Comparison of ENCODE assay signal across 11 mouse cellular contexts in genomic region chr5:133889841-133890240, GRCm38 (mm10).
A peak's percentile ranks its signal among the peaks of the same experiment; 100 is the strongest.
DNase-seq lines count a peak whose midpoint lies in the region; ATAC-seq and TF ChIP-seq lines count a peak whose summit lies in the region.
"Had no signal": no experiment of that assay in that cellular context is flagged by ENCODE, and none has a peak within 500 bp of the region (broad histone marks: within the 10 kb centered on the region; RNA-seq: fewer than 3 reads in every experiment).

No protein-coding gene starts in this region.

- WGBS in kidney, adult 2 months = 69% methylated on average over 8 of the region's 8 CpGs

- H3K4me1 ChIP-seq in kidney, adult 2 months (ENCODE audit: control insufficient read depth, insufficient read depth, low read length) = no peaks in the 10 kb centered on the region; the same call in 1 of the 2 replicates

- no peaks in the 10 kb centered on the region for H3K36me3 ChIP-seq in kidney, adult 2 months (ENCODE audit: control insufficient read depth, insufficient read depth, low read length)
- H3K36me3 ChIP-seq: G1E had no signal

- no peak overlapping the region for H3K4me3 ChIP-seq in kidney, adult 2 months (ENCODE audit: insufficient read depth, low read depth, low read length)

- DNase-seq in brain, adult 2 months (ENCODE audit: low read depth, low spot score) = peak; percentile 99
- DNase-seq in frontal cortex, adult 2 months (ENCODE audit: extremely low spot score in 1 of 2, low spot score in 1 of 2) = peak; percentile 55 to 68
- peak; percentile 5 to 73 for DNase-seq in left cerebral cortex, adult 8-10 months (ENCODE audit: low spot score in 2 of 2)
- no peak for DNase-seq in kidney, adult 2 months
- DNase-seq in urinary bladder, postnatal 25 days (ENCODE audit: low spot score) = no peak
- no peak for DNase-seq in thymus, postnatal 4 days
- DNase-seq: kidney, postnatal 10 days; lung, postnatal 14 days; thymus, adult 18-20 months had no signal

- no peaks in the 10 kb centered on the region for H3K27me3 ChIP-seq in kidney, adult 2 months (replicated peaks; ENCODE audit: control insufficient read depth, insufficient read depth, low read length)

- H3K27ac ChIP-seq in kidney, adult 2 months (ENCODE audit: insufficient read depth, low read depth, low read length) = no peak overlapping the region

- TF ChIP-seq POLR2A in kidney, adult 2 months (IDR thresholded peaks at IDR 0.05; ENCODE audit: low read depth, low read length) = no peak

- peak; percentile 87 for ATAC-seq in cerebellum, adult (ENCODE audit: insufficient number of reproducible peaks, low FRiP score, low TSS enrichment)

- TF ChIP-seq CTCF in kidney, adult 2 months (conservative IDR thresholded peaks at IDR 0.05; ENCODE audit: insufficient read depth, insufficient read length, low read depth, low read length) = no peak

Comparison
In these comparisons a context has a peak if more than half of its experiments do, and no peak if none do; other contexts are left out.
1. DNase-seq: peak in brain, adult 2 months (single experiment), frontal cortex, adult 2 months (2 of 2) and left cerebral cortex, adult 8-10 months (2 of 2); none in kidney, adult 2 months (single experiment), urinary bladder, postnatal 25 days (single experiment) and thymus, postnatal 4 days (single experiment).